Mouse (Mus musculus): ENCODE data around the gene Prickle2. TPM values are rescaled to one million over a fixed set of nuclear protein-coding genes. Genes with fewer than 3 reads are reported as not detected.

Gene Prickle2
- polyA plus RNA-seq, 1 experiment from 2014 or later, result 1.7 TPM

- Histone ChIP-seq H3K4me1 (replicated peaks; ENCODE audit: control insufficient read depth, insufficient read depth, low read length) (no peaks in the 10 kb centered on the region), H3K36me3 (ENCODE audit: control insufficient read depth, insufficient read depth, low read length) (no peaks in the 10 kb centered on the region), H3K4me2 (no peak overlapping the region), H3K4me3 (ENCODE audit: low read depth, low read length) (no peak overlapping the region), H3K27ac (ENCODE audit: low read depth, low read length) (no peak overlapping the region), H3K9me3 (ENCODE audit: control insufficient read depth, low read length) (no peaks in the 10 kb centered on the region), H3K9ac (ENCODE audit: low read depth, low read length) (no peak overlapping the region), H3K27me3 (replicated peaks; ENCODE audit: control insufficient read depth, insufficient read depth, low read length) (no peaks in the 10 kb centered on the region)
- DNase-seq (ENCODE audit: low spot score) (no peak), ATAC-seq (replicated peaks; ENCODE audit: low FRiP score) (no peak)
- WGBS, result 46% methylated on average over 2 of the region's 2 CpGs
Measured at GRCm38 (mm10) chr6:92509712-92510111, 196.2 kb downstream of the Prickle2 start.

- WGBS, result 74% methylated on average over 3 of the region's 3 CpGs
- H3K27me3 ChIP-seq (replicated peaks; ENCODE audit: control insufficient read depth, insufficient read depth, low read length), result no peaks in the 10 kb centered on the region
- ATAC-seq (replicated peaks; ENCODE audit: low FRiP score), result no peak
- no peaks in the 10 kb centered on the region for H3K4me1 ChIP-seq (replicated peaks; ENCODE audit: control insufficient read depth, insufficient read depth, low read length)
- no peak overlapping the region for H3K4me2 ChIP-seq
- no peak overlapping the region for H3K4me3 ChIP-seq (ENCODE audit: low read depth, low read length)
- H3K9ac ChIP-seq (ENCODE audit: low read depth, low read length), result no peak overlapping the region
- H3K27ac ChIP-seq (ENCODE audit: low read depth, low read length), result no peak overlapping the region
- H3K36me3 ChIP-seq (ENCODE audit: control insufficient read depth, insufficient read depth, low read length), result no peaks in the 10 kb centered on the region
- H3K9me3 ChIP-seq (ENCODE audit: control insufficient read depth, low read length), result no peaks in the 10 kb centered on the region
- no peak for DNase-seq (ENCODE audit: low spot score)
Measured at GRCm38 (mm10) chr6:92506276-92506675, 199.7 kb downstream of the Prickle2 start.

- no peaks in the 10 kb centered on the region for H3K27me3 ChIP-seq (replicated peaks; ENCODE audit: control insufficient read depth, insufficient read depth, low read length)
- no peak overlapping the region for H3K4me2 ChIP-seq
- H3K4me1 ChIP-seq (replicated peaks; ENCODE audit: control insufficient read depth, insufficient read depth, low read length), result no peaks in the 10 kb centered on the region
- no peak overlapping the region for H3K4me3 ChIP-seq (ENCODE audit: low read depth, low read length)
- H3K27ac ChIP-seq (ENCODE audit: low read depth, low read length), result no peak overlapping the region
- no peak for DNase-seq (ENCODE audit: low spot score)
- no peaks in the 10 kb centered on the region for H3K9me3 ChIP-seq (ENCODE audit: control insufficient read depth, low read length)
- WGBS, result 46% methylated on average over 4 of the region's 4 CpGs
- no peak for ATAC-seq (replicated peaks; ENCODE audit: low FRiP score)
- H3K36me3 ChIP-seq (ENCODE audit: control insufficient read depth, insufficient read depth, low read length), result no peaks in the 10 kb centered on the region
- no peak overlapping the region for H3K9ac ChIP-seq (ENCODE audit: low read depth, low read length)
Measured at GRCm38 (mm10) chr6:92499449-92499848, 206.5 kb downstream of the Prickle2 start.

- no peak overlapping the region for H3K4me3 ChIP-seq (ENCODE audit: low read depth, low read length)
- 57% methylated on average over 6 of the region's 6 CpGs for WGBS
- ATAC-seq (replicated peaks; ENCODE audit: low FRiP score), result no peak
- H3K4me2 ChIP-seq, result no peak overlapping the region
- no peaks in the 10 kb centered on the region for H3K36me3 ChIP-seq (ENCODE audit: control insufficient read depth, insufficient read depth, low read length)
- no peak overlapping the region for H3K9ac ChIP-seq (ENCODE audit: low read depth, low read length)
- no peaks in the 10 kb centered on the region for H3K9me3 ChIP-seq (ENCODE audit: control insufficient read depth, low read length)
- no peaks in the 10 kb centered on the region for H3K4me1 ChIP-seq (replicated peaks; ENCODE audit: control insufficient read depth, insufficient read depth, low read length)
- no peaks in the 10 kb centered on the region for H3K27me3 ChIP-seq (replicated peaks; ENCODE audit: control insufficient read depth, insufficient read depth, low read length)
- H3K27ac ChIP-seq (ENCODE audit: low read depth, low read length), result no peak overlapping the region
- DNase-seq (ENCODE audit: low spot score), result no peak
Measured at GRCm38 (mm10) chr6:92498574-92498973, 207.4 kb downstream of the Prickle2 start.

GRCm38 (mm10) chr6:92497279-92497678 lies 208.7 kb downstream of the Prickle2 start:
- Histone ChIP-seq H3K4me1 (replicated peaks; ENCODE audit: control insufficient read depth, insufficient read depth, low read length) (no peaks in the 10 kb centered on the region), H3K9ac (ENCODE audit: low read depth, low read length) (no peak overlapping the region), H3K27ac (ENCODE audit: low read depth, low read length) (no peak overlapping the region), H3K27me3 (replicated peaks; ENCODE audit: control insufficient read depth, insufficient read depth, low read length) (no peaks in the 10 kb centered on the region), H3K4me3 (ENCODE audit: low read depth, low read length) (no peak overlapping the region), H3K4me2 (no peak overlapping the region), H3K9me3 (ENCODE audit: control insufficient read depth, low read length) (no peaks in the 10 kb centered on the region), H3K36me3 (ENCODE audit: control insufficient read depth, insufficient read depth, low read length) (no peaks in the 10 kb centered on the region)
- DNase-seq (ENCODE audit: low spot score) (no peak), ATAC-seq (replicated peaks; ENCODE audit: low FRiP score) (no peak)
- 73% methylated on average over 4 of the region's 4 CpGs for WGBS

GRCm38 (mm10) chr6:92495500-92495899 lies 210.5 kb downstream of the Prickle2 start:
- no peaks in the 10 kb centered on the region for H3K36me3 ChIP-seq (ENCODE audit: control insufficient read depth, insufficient read depth, low read length)
- no peaks in the 10 kb centered on the region for H3K9me3 ChIP-seq (ENCODE audit: control insufficient read depth, low read length)
- no peak overlapping the region for H3K9ac ChIP-seq (ENCODE audit: low read depth, low read length)
- no peaks in the 10 kb centered on the region for H3K4me1 ChIP-seq (replicated peaks; ENCODE audit: control insufficient read depth, insufficient read depth, low read length)
- 76% methylated on average over 3 of the region's 3 CpGs for WGBS
- no peak overlapping the region for H3K4me3 ChIP-seq (ENCODE audit: low read depth, low read length)
- ATAC-seq (replicated peaks; ENCODE audit: low FRiP score), result no peak
- no peak for DNase-seq (ENCODE audit: low spot score)
- H3K27me3 ChIP-seq (replicated peaks; ENCODE audit: control insufficient read depth, insufficient read depth, low read length), result no peaks in the 10 kb centered on the region
- no peak overlapping the region for H3K27ac ChIP-seq (ENCODE audit: low read depth, low read length)
- H3K4me2 ChIP-seq, result no peak overlapping the region

- no peak overlapping the region for H3K27ac ChIP-seq (ENCODE audit: low read depth, low read length)
- no peaks in the 10 kb centered on the region for H3K9me3 ChIP-seq (ENCODE audit: control insufficient read depth, low read length)
- H3K36me3 ChIP-seq (ENCODE audit: control insufficient read depth, insufficient read depth, low read length), result no peaks in the 10 kb centered on the region
- no peak for DNase-seq (ENCODE audit: low spot score)
- H3K4me1 ChIP-seq (replicated peaks; ENCODE audit: control insufficient read depth, insufficient read depth, low read length), result no peaks in the 10 kb centered on the region
- H3K27me3 ChIP-seq (replicated peaks; ENCODE audit: control insufficient read depth, insufficient read depth, low read length), result 0 out of 2 replicates have a peak, but pooled peaks cover 5% of the 10 kb centered on the region
- H3K4me3 ChIP-seq (ENCODE audit: low read depth, low read length), result no peak overlapping the region
- 10% methylated on average over 1 of the region's 1 CpGs for WGBS
- H3K9ac ChIP-seq (ENCODE audit: low read depth, low read length), result no peak overlapping the region
- H3K4me2 ChIP-seq, result peak overlapping the region; percentile 68
- no peak for ATAC-seq (replicated peaks; ENCODE audit: low FRiP score)
Measured at GRCm38 (mm10) chr6:92481690-92481956, 224.3 kb downstream of the Prickle2 start.

GRCm38 (mm10) chr6:92480941-92481689 lies 224.8 kb downstream of the Prickle2 start:
- H3K4me3 ChIP-seq (ENCODE audit: low read depth, low read length), result peak overlapping the region; percentile 43
- H3K4me2 ChIP-seq, result peak overlapping the region; percentile 68
- 1% methylated on average over 21 of the region's 21 CpGs for WGBS
- ATAC-seq (replicated peaks; ENCODE audit: low FRiP score), result no peak
- DNase-seq (ENCODE audit: low spot score), result peak; percentile 44
- H3K27me3 ChIP-seq (replicated peaks; ENCODE audit: control insufficient read depth, insufficient read depth, low read length), result 0 out of 2 replicates have a peak, but pooled peaks cover 5% of the 10 kb centered on the region
- no peaks in the 10 kb centered on the region for H3K36me3 ChIP-seq (ENCODE audit: control insufficient read depth, insufficient read depth, low read length)
- no peaks in the 10 kb centered on the region for H3K4me1 ChIP-seq (replicated peaks; ENCODE audit: control insufficient read depth, insufficient read depth, low read length)
- no peak overlapping the region; the same call in 1 of the 2 replicates for H3K9ac ChIP-seq (ENCODE audit: low read depth, low read length)
- no peak overlapping the region for H3K27ac ChIP-seq (ENCODE audit: low read depth, low read length)
- H3K9me3 ChIP-seq (ENCODE audit: control insufficient read depth, low read length), result no peaks in the 10 kb centered on the region

- Histone ChIP-seq H3K9me3 (ENCODE audit: control insufficient read depth, low read length) (no peaks in the 10 kb centered on the region), H3K4me3 (ENCODE audit: low read depth, low read length) (no peak overlapping the region), H3K27ac (ENCODE audit: low read depth, low read length) (no peak overlapping the region), H3K36me3 (ENCODE audit: control insufficient read depth, insufficient read depth, low read length) (no peaks in the 10 kb centered on the region), H3K4me2 (no peak overlapping the region), H3K4me1 (replicated peaks; ENCODE audit: control insufficient read depth, insufficient read depth, low read length) (no peaks in the 10 kb centered on the region), H3K9ac (ENCODE audit: low read depth, low read length) (no peak overlapping the region), H3K27me3 (replicated peaks; ENCODE audit: control insufficient read depth, insufficient read depth, low read length) (0 out of 2 replicates have a peak, but pooled peaks cover 5% of the 10 kb centered on the region)
- no peak for DNase-seq (ENCODE audit: low spot score)
- no peak for ATAC-seq (replicated peaks; ENCODE audit: low FRiP score)
- 86% methylated on average over 1 of the region's 1 CpGs for WGBS
Measured at GRCm38 (mm10) chr6:92478612-92479011, 227.3 kb downstream of the Prickle2 start.

All from liver, embryonic 11.5 days (tissue).